Mouse (Mus musculus): ENCODE measurements at regions not wholly inside any gene's neighbourhood (a gene's known extent, or its start where the extent isn't known, plus 50 kb on each side); places are given as distances from the start of the nearest gene placed in this dataset.
A peak's percentile ranks its signal among the peaks of the same experiment; 100 is the strongest.
"Not testable (repeated sequence)": the region's sequence is repeated elsewhere in the genome, so short reads cannot be mapped to it uniquely, and the experiment has no call there.

GRCm38 (mm10) chrX:99732526-99732925 is 88.3 kb upstream of the Tmem28 start:
- DNase-seq, result no peak

GRCm38 (mm10) chrX:99725101-99725500 is 95.7 kb upstream of the Tmem28 start:
- peak in 1 of 2 experiments; percentile 10 for DNase-seq

- DNase-seq, result no peak
Observed at GRCm38 (mm10) chrX:99695366-99695765, 125.5 kb upstream of the Tmem28 start.

GRCm38 (mm10) chrX:99690971-99691370 is 129.8 kb upstream of the Tmem28 start:
- DNase-seq, result no peak

- no peak for DNase-seq
Observed at GRCm38 (mm10) chrX:99689761-99690160, 131.1 kb upstream of the Tmem28 start.

GRCm38 (mm10) chrX:99682491-99682890 is 138.3 kb upstream of the Tmem28 start:
- DNase-seq, result not testable (repeated sequence)

- DNase-seq, result no peak
Observed at GRCm38 (mm10) chrX:99667596-99667995, 153.2 kb upstream of the Tmem28 start.

- DNase-seq, result no peak
Observed at GRCm38 (mm10) chrX:99662566-99662965, 158.3 kb upstream of the Tmem28 start.

GRCm38 (mm10) chrX:99659496-99660140 is 161.2 kb upstream of the Tmem28 start:
- no peak for DNase-seq

GRCm38 (mm10) chrX:99657790-99658451 is 162.9 kb upstream of the Tmem28 start:
- peak; percentile 37 to 64 for DNase-seq

GRCm38 (mm10) chrX:99656988-99657387 is 163.8 kb upstream of the Tmem28 start:
- no peak for DNase-seq

GRCm38 (mm10) chrX:99632211-99632775 is 161.2 kb upstream of the Pja1 start:
- DNase-seq, result no peak

GRCm38 (mm10) chrX:99624515-99625179 is 153.6 kb upstream of the Pja1 start:
- no peak for DNase-seq

GRCm38 (mm10) chrX:99612130-99612759 is 141.2 kb upstream of the Pja1 start:
- DNase-seq, result no peak

GRCm38 (mm10) chrX:99610096-99610495 is 139.0 kb upstream of the Pja1 start:
- no peak for DNase-seq

- no peak for DNase-seq
Observed at GRCm38 (mm10) chrX:99609591-99609990, 138.5 kb upstream of the Pja1 start.

- no peak for DNase-seq
Observed at GRCm38 (mm10) chrX:99608284-99608692, 137.2 kb upstream of the Pja1 start.

GRCm38 (mm10) chrX:99605084-99605824 is 134.2 kb upstream of the Pja1 start:
- DNase-seq, result no peak

- DNase-seq, result no peak
Observed at GRCm38 (mm10) chrX:99603714-99604113, 132.6 kb upstream of the Pja1 start.

GRCm38 (mm10) chrX:99602268-99602885 is 131.3 kb upstream of the Pja1 start:
- DNase-seq, result no peak

- DNase-seq, result no peak
Observed at GRCm38 (mm10) chrX:99595493-99595892, 124.4 kb upstream of the Pja1 start.

Data from layer of hippocampus, postnatal 36 days (tissue).